12 mouse cellular contexts compared by ENCODE assay signal in genomic region chr1:120643848-120644711, GRCm38 (mm10). TPM values are rescaled to one million over a fixed set of nuclear protein-coding genes. Genes with fewer than 3 reads are reported as not detected.
DNase-seq lines count a peak whose midpoint lies in the region; ATAC-seq and TF ChIP-seq lines count a peak whose summit lies in the region.
"Had no signal": no experiment of that assay in that cellular context is flagged by ENCODE, and none has a peak within 500 bp of the region (broad histone marks: within the 10 kb centered on the region; RNA-seq: fewer than 3 reads in every experiment).

No protein-coding gene starts in this region.

- no peak overlapping the region for H3K9ac ChIP-seq in heart, embryonic 13.5 days
- no peak overlapping the region for H3K9ac ChIP-seq in ES-E14 (ENCODE audit: insufficient read depth, low read depth, low read length, poor library complexity, severe bottlenecking)
- no peak overlapping the region for H3K9ac ChIP-seq in forebrain, embryonic 12.5 days
- H3K9ac ChIP-seq in limb, embryonic 13.5 days = no peak overlapping the region

- H3K4me2 ChIP-seq in heart, embryonic 13.5 days = peak overlapping the region; percentile 39
- H3K4me2 ChIP-seq in forebrain, embryonic 12.5 days = peak overlapping the region; percentile 45
- peak overlapping the region; percentile 47 for H3K4me2 ChIP-seq in limb, embryonic 13.5 days (replicated peaks)
- H3K4me2 ChIP-seq: liver, embryonic 11.5 days had no signal

- ATAC-seq in heart, embryonic 13.5 days (ENCODE audit: extremely low read depth, insufficient number of reproducible peaks, low FRiP score, low TSS enrichment) = no peak
- peak; percentile 78 for ATAC-seq in forebrain, embryonic 12.5 days (ENCODE audit: low FRiP score)
- ATAC-seq in limb, embryonic 13.5 days (ENCODE audit: low FRiP score, low read depth) = peak; percentile 59; the same call in 1 of the 2 replicates
- ATAC-seq: activated CD4-positive, CD25-positive, alpha-beta regulatory T cell, adult 4 months had no signal

- WGBS in heart, embryonic 13.5 days = 23% methylated on average over 13 of the region's 13 CpGs
- WGBS in forebrain, embryonic 12.5 days = 2% methylated on average over 13 of the region's 13 CpGs
- 12% methylated on average over 13 of the region's 13 CpGs for WGBS in limb, embryonic 13.5 days

- H3K27ac ChIP-seq in heart, embryonic 13.5 days (replicated peaks) = no peak overlapping the region
- peak overlapping the region; percentile 42; the same call in 1 of the 2 replicates for H3K27ac ChIP-seq in ES-E14 (ENCODE audit: insufficient read depth, low read depth, low read length, poor library complexity, severe bottlenecking)
- H3K27ac ChIP-seq in forebrain, embryonic 12.5 days = no peak overlapping the region
- H3K27ac ChIP-seq in limb, embryonic 13.5 days = no peak overlapping the region

- peaks cover 15% of the 10 kb centered on the region for H3K27me3 ChIP-seq in heart, embryonic 13.5 days (replicated peaks)
- peaks cover 84% of the 10 kb centered on the region for H3K27me3 ChIP-seq in forebrain, embryonic 12.5 days
- H3K27me3 ChIP-seq in limb, embryonic 13.5 days = peaks cover 42% of the 10 kb centered on the region

- no peak for DNase-seq in heart, adult 18-20 months
- no peak for DNase-seq in ES-E14 (ENCODE audit: low read depth, low spot score)
- no peak for DNase-seq in spleen, postnatal 10 days (ENCODE audit: low spot score in 2 of 2)
- DNase-seq in thymus, postnatal 14 days = no peak
- no peak for DNase-seq in adrenal gland, postnatal 36 days
- DNase-seq: B cell, adult 2 months had no signal

- no peaks in the 10 kb centered on the region for H3K9me3 ChIP-seq in heart, embryonic 13.5 days
- no peaks in the 10 kb centered on the region for H3K9me3 ChIP-seq in ES-E14 (ENCODE audit: control insufficient read depth, insufficient read depth, low read depth, low read length)
- no peaks in the 10 kb centered on the region for H3K9me3 ChIP-seq in forebrain, embryonic 12.5 days
- H3K9me3 ChIP-seq in limb, embryonic 13.5 days = no peaks in the 10 kb centered on the region

- in situ Hi-C loops in ES-E14 (cut with MboI; ENCODE audit: low sequenced_read_pairs in 2 of 2, unreplicated experiment in 2 of 2) = no loop called here

- H3K36me3 ChIP-seq in heart, embryonic 13.5 days = no peaks in the 10 kb centered on the region
- H3K36me3 ChIP-seq in ES-E14 (ENCODE audit: control insufficient read depth, insufficient read depth, low read length, poor library complexity, severe bottlenecking) = no peaks in the 10 kb centered on the region
- H3K36me3 ChIP-seq in forebrain, embryonic 12.5 days (replicated peaks) = no peaks in the 10 kb centered on the region
- no peaks in the 10 kb centered on the region for H3K36me3 ChIP-seq in limb, embryonic 13.5 days

- H3K4me1 ChIP-seq in heart, embryonic 13.5 days = peaks cover 3% of the 10 kb centered on the region; the same call in 1 of the 2 replicates
- H3K4me1 ChIP-seq in ES-E14 (ENCODE audit: control insufficient read depth in 2 of 2, insufficient read depth in 2 of 2, low read length in 2 of 2, poor library complexity in 1 of 2) = peaks cover 0 to 18% of the 10 kb centered on the region in 2 experiments; a peak in 3 of 4 replicates
- peaks cover 19% of the 10 kb centered on the region for H3K4me1 ChIP-seq in forebrain, embryonic 12.5 days
- H3K4me1 ChIP-seq in limb, embryonic 13.5 days = peaks cover 17% of the 10 kb centered on the region

- H3K4me3 ChIP-seq in heart, embryonic 13.5 days = peak overlapping the region; percentile 14; the same call in 1 of the 2 replicates
- H3K4me3 ChIP-seq in ES-E14 (ENCODE audit: insufficient read depth in 1 of 2, low read depth in 1 of 2, low read length in 2 of 2, poor library complexity in 1 of 2, severe bottlenecking in 1 of 2) = no peak overlapping the region
- H3K4me3 ChIP-seq in forebrain, embryonic 12.5 days (replicated peaks) = peak overlapping the region; percentile 10
- no peak overlapping the region; the same call in 1 of the 2 replicates for H3K4me3 ChIP-seq in limb, embryonic 13.5 days

TF ChIP-seq in ES-E14, 5 proteins besides CTCF, POLR2A, EP300 and RAD21:
- TF ChIP-seq HCFC1 (IDR thresholded peaks at IDR 0.05; ENCODE audit: borderline replicate concordance, insufficient read depth, low read length) = no peak
- no peak for TF ChIP-seq CHD2 (IDR thresholded peaks at IDR 0.05; ENCODE audit: low read depth, low read length)
- no peak for TF ChIP-seq MAFK (IDR thresholded peaks at IDR 0.05; ENCODE audit: insufficient read depth, low read depth, low read length)
- no peak for TF ChIP-seq ZNF384 (IDR thresholded peaks at IDR 0.05; ENCODE audit: low read depth, low read length)
- TF ChIP-seq ZC3H11A (IDR thresholded peaks at IDR 0.05; ENCODE audit: borderline replicate concordance, low read depth, low read length) = no peak

RNA-seq across cellular contexts. Expression of gene En1, which starts 41.9 kb away (rescaled TPM):
- not detected in 2 replicates for polyA plus RNA-seq in heart, embryonic 13.5 days (2015; fragmentation: Nextera tagmentation; extraction: Ambion mirVana)
- total RNA-seq in heart, adult 18-20 months (2021) = not detected
- 0.63 and 1.2 TPM in 2 replicates for total RNA-seq in ES-E14 (2012; rRNA removed)
- 0.88 and 1.2 TPM in 2 replicates for polyA plus RNA-seq in forebrain, embryonic 12.5 days (2016; fragmentation: Nextera tagmentation; extraction: Ambion mirVana)
- 2.1 and 2.6 TPM in 2 replicates for polyA plus RNA-seq in limb, embryonic 13.5 days (2015; fragmentation: Nextera tagmentation; extraction: Ambion mirVana)
- total RNA-seq in adrenal gland, postnatal 36 days (2021) = under 1 TPM in 1 of 2 experiments, not detected in 1; 0.10 TPM
- total RNA-seq: common myeloid progenitor, adult 5-6 weeks had no signal
- polyA plus RNA-seq: activated CD4-positive, CD25-positive, alpha-beta regulatory T cell, adult 4 months had no signal

Comparison
In these comparisons a context has a peak if more than half of its experiments do, and no peak if none do; other contexts are left out.
1. H3K4me3 ChIP-seq: peak in heart, embryonic 13.5 days (single experiment) and forebrain, embryonic 12.5 days (single experiment); none in ES-E14 (0 of 2) and limb, embryonic 13.5 days (single experiment).
2. Peak in every context shown above with its lines, with median percentiles within 50 percentile points of each other: H3K4me2 ChIP-seq.